Mouse (Mus musculus) ES-Bruce4 (cell line): ENCODE data around the gene Noc3l. TPM values are rescaled to one million over a fixed set of nuclear protein-coding genes. Genes with fewer than 3 reads are reported as not detected.
A peak's percentile ranks its signal among the peaks of the same experiment; 100 is the strongest.

ENCODE experiments used
- H3K27ac ChIP-seq: 2 replicates; pipeline ENCODE4 v1.5.1; 2012; ENCODE audit warnings: low read length, inconsistent platforms; ENCODE audit not compliant: insufficient read depth
- H3K27me3 ChIP-seq: 2 replicates; pipeline ENCODE4 v1.6.1; 2012; ENCODE audit warnings: mild to moderate bottlenecking, low read length, inconsistent platforms; ENCODE audit not compliant: control insufficient read depth, poor library complexity, insufficient read depth, severe bottlenecking
- H3K36me3 ChIP-seq: 2 replicates; pipeline ENCODE4 v1.6.1; 2012; ENCODE audit warnings: inconsistent platforms, mild to moderate bottlenecking, low read length, moderate library complexity; ENCODE audit not compliant: control insufficient read depth, poor library complexity, insufficient read depth, severe bottlenecking
- H3K4me1 ChIP-seq: one replicate; pipeline ENCODE4 v1.8.1; 2011; ENCODE audit warnings: low read length; ENCODE audit not compliant: control insufficient read depth, insufficient read depth
- H3K4me3 ChIP-seq: 2 replicates; pipeline ENCODE4 v1.5.1; 2011; ENCODE audit warnings: low read depth, mild to moderate bottlenecking, low read length
- H3K9ac ChIP-seq: 2 replicates; pipeline ENCODE4 v1.6.1; 2012; ENCODE audit warnings: low read depth, mild to moderate bottlenecking, inconsistent platforms; ENCODE audit not compliant: poor library complexity, severe bottlenecking
- H3K9me3 ChIP-seq: replicated peaks from 2 replicates; pipeline ENCODE4 v1.6.1; 2012; ENCODE audit warnings: mild to moderate bottlenecking, low read length, inconsistent platforms; ENCODE audit not compliant: control insufficient read depth, poor library complexity, insufficient read depth, severe bottlenecking
- CTCF ChIP-seq: IDR thresholded peaks from one replicate; pipeline ENCODE4 v1.8.1; 2011; ENCODE audit warnings: low read depth, low read length
- EP300 ChIP-seq: IDR thresholded peaks from 2 replicates; pipeline ENCODE4 v1.6.1; 2011; ENCODE audit warnings: low read depth, low read length; ENCODE audit not compliant: insufficient read depth
- POLR2A ChIP-seq: IDR thresholded peaks from one replicate; pipeline ENCODE4 v1.8.1; 2011; ENCODE audit warnings: low read length; ENCODE audit not compliant: insufficient read depth
- polyA plus RNA-seq: library from polyadenylated mRNA; stranded (reverse); fragments of >200 nt; gene quantifications from 2 replicates; pipeline ENCODE4 v1.2.4, GENCODE M21; 2011; ENCODE audit warnings: low read depth; ENCODE audit not compliant: missing spikeins, insufficient read depth, insufficient read length

Noc3l gene
- 32.7 and 34.7 TPM in 2 replicates for polyA plus RNA-seq

GRCm38 (mm10) chr19:38818766-38819426 lies at the start of gene Noc3l:
TSS of gene Noc3l (minus strand) at chr19:38819237.
- no peaks in the 10 kb centered on the region for H3K4me1 ChIP-seq
- peaks cover 22% of the 10 kb centered on the region for H3K36me3 ChIP-seq
- peak within 1 kb of the TSS; percentile 52 for H3K27ac ChIP-seq
- H3K27me3 ChIP-seq = no peaks in the 10 kb centered on the region
- TF ChIP-seq EP300 (0 out of 2 replicates have a peak, but pooled peaks have one; percentile 35), POLR2A (peak; percentile 70), CTCF (peak; percentile 80)
- H3K4me3 ChIP-seq = peak within 1 kb of the TSS; percentile 97
- peak within 1 kb of the TSS; percentile 68 for H3K9ac ChIP-seq
- no peaks in the 10 kb centered on the region for H3K9me3 ChIP-seq

DNA sequence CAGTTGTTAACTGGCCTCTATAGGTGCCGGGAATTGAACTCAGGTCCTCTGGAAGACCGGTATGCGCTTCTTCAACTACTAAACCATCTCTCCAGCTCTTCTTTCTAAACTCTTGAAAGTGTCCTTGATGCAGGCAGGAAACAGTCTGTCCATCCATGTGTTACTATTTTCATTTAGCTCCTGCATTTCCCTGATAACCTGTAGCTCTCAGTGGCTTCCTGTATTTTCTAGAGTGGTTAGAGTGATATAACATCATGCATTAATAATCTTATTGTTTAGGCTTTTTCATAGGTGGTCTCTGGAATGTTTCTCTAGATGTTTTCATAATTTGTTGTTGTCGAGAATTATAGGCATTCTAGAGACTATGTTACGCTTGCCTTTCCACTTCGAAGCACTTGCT lies 43.5 kb upstream of the Noc3l start:
- Histone ChIP-seq H3K9ac (no peak overlapping the region), H3K27ac (no peak overlapping the region), H3K27me3 (no peaks in the 10 kb centered on the region), H3K4me1 (no peaks in the 10 kb centered on the region), H3K9me3 (no peaks in the 10 kb centered on the region), H3K36me3 (no peaks in the 10 kb centered on the region), H3K4me3 (no peak overlapping the region)
- TF ChIP-seq CTCF = no peak
- TF ChIP-seq POLR2A = no peak
- no peak for TF ChIP-seq EP300

- Histone ChIP-seq H3K27me3 (no peaks in the 10 kb centered on the region), H3K9me3 (no peaks in the 10 kb centered on the region), H3K4me1 (no peaks in the 10 kb centered on the region), H3K4me3 (no peak overlapping the region), H3K27ac (no peak overlapping the region), H3K36me3 (no peaks in the 10 kb centered on the region), H3K9ac (no peak overlapping the region)
- TF ChIP-seq EP300 = no peak
- no peak for TF ChIP-seq POLR2A
- TF ChIP-seq CTCF = no peak
These were observed 39.2 kb upstream of the Noc3l start for GRCm38 (mm10) chr19:38858224-38858623.

DNA sequence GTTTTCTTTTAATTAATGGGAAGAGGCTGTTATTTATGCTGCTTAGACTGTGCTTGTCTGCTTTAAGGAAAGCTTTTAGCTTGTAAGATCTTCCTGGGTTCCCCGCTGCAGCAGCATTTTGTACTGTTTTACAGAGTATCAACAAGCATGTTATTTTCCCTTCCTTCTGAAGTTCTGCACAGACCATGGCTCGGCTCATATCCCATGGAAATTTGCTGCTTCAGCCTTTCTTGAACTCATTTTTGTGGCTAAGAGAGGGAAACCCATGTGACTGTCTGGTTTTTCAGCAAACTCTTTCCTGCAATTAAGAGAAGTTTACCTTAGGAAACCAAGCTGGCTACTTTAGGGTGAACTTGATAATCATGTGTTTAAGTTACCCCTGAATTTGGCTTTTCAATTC lies 27.3 kb upstream of the Noc3l start:
- Histone ChIP-seq H3K9me3 (no peaks in the 10 kb centered on the region), H3K4me1 (no peaks in the 10 kb centered on the region), H3K27ac (no peak overlapping the region), H3K36me3 (no peaks in the 10 kb centered on the region), H3K4me3 (no peak overlapping the region), H3K27me3 (no peaks in the 10 kb centered on the region), H3K9ac (no peak overlapping the region)
- TF ChIP-seq CTCF (no peak), EP300 (no peak)

DNA sequence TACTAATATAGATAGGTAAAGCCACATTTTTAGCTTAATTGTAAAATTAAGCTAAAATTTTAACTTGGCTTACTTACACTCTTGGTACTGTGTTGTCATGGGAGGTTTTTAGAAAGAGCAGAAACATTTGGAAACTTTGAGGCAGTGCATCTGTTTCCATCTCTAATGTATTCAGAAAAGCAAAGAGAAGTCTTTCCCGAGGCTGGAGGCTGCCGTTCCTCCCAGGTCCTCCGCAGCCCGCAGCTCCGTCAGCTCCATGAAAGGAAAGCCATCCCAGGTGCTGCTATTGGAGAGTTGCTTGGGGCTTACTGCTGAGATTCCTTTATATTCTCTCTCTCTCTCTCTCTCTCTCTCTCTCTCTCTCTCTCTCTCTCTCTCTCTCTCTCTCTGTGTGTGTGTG lies 25.8 kb upstream of the Noc3l start:
- H3K36me3 ChIP-seq = no peaks in the 10 kb centered on the region
- no peaks in the 10 kb centered on the region for H3K9me3 ChIP-seq
- no peaks in the 10 kb centered on the region for H3K4me1 ChIP-seq
- TF ChIP-seq CTCF (no peak), EP300 (no peak), POLR2A (no peak)
- H3K27ac ChIP-seq = no peak overlapping the region
- H3K9ac ChIP-seq = no peak overlapping the region
- no peaks in the 10 kb centered on the region for H3K27me3 ChIP-seq
- no peak overlapping the region for H3K4me3 ChIP-seq

GRCm38 (mm10) chr19:38837171-38837641 lies 18.2 kb upstream of the Noc3l start:
- Histone ChIP-seq H3K27ac (no peak overlapping the region), H3K4me1 (no peaks in the 10 kb centered on the region)

More at GRCm38 (mm10) chr19:38837171-38837641, 18.2 kb upstream of the Noc3l start:
- peak overlapping the region; percentile 91 for H3K9ac ChIP-seq
- H3K36me3 ChIP-seq = 0 out of 2 replicates have a peak, but pooled peaks cover 3% of the 10 kb centered on the region
- no peaks in the 10 kb centered on the region for H3K27me3 ChIP-seq
- no peaks in the 10 kb centered on the region for H3K9me3 ChIP-seq
- TF ChIP-seq EP300 = no peak
- TF ChIP-seq POLR2A = no peak
- TF ChIP-seq CTCF = no peak
- peak overlapping the region; percentile 89 for H3K4me3 ChIP-seq
